20 mouse cellular contexts compared by ENCODE assay signal in the genomic region with DNA sequence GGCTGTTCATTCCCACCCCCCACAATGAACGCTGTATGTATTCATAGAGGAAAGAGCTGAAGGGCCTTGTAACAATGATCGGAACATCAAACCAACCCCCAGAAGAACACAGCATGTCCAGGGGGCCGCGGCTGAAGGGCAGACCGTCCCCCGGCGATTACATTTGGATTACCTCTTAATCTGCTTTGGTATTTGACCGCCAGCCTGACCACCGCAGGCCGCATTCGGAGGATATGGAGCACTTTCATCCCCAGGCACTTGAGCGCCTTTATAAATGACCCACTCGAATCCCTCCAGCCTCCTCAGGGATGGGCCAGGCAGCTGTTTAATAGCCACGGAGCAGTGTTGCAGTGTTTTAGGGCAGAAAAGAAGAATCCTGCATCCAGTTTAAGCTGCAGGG. TPM values are rescaled to one million over a fixed set of nuclear protein-coding genes. Genes with fewer than 3 reads are reported as not detected.
DNase-seq lines count a peak whose midpoint lies in the region; ATAC-seq lines count a peak whose summit lies in the region.
"Had no signal": no experiment of that assay in that cellular context is flagged by ENCODE, and none has a peak within 500 bp of the region (broad histone marks: within the 10 kb centered on the region; RNA-seq: fewer than 3 reads in every experiment).

No protein-coding gene starts in this region.

- H3K9ac ChIP-seq in forebrain, embryonic 12.5 days = no peak overlapping the region
- H3K9ac ChIP-seq in forebrain, embryonic 16.5 days (replicated peaks; ENCODE audit: low read depth, low read length) = no peak overlapping the region
- no peak overlapping the region for H3K9ac ChIP-seq in midbrain, embryonic 11.5 days (ENCODE audit: low read length)
- H3K9ac ChIP-seq in midbrain, embryonic 16.5 days (ENCODE audit: low read depth, low read length) = no peak overlapping the region
- H3K9ac ChIP-seq in embryonic facial prominence, embryonic 14.5 days (ENCODE audit: low read depth, low read length) = peak overlapping the region; percentile 21; the same call in 1 of the 2 replicates
- H3K9ac ChIP-seq in intestine, embryonic 15.5 days = no peak overlapping the region
- H3K9ac ChIP-seq in intestine, embryonic 16.5 days (ENCODE audit: low read depth, low read length) = no peak overlapping the region
- H3K9ac ChIP-seq: liver, embryonic 14.5 days had no signal

- peak overlapping the region; percentile 19; the same call in 1 of the 2 replicates for H3K4me2 ChIP-seq in forebrain, embryonic 12.5 days
- H3K4me2 ChIP-seq in forebrain, embryonic 16.5 days (ENCODE audit: low read length) = no peak overlapping the region
- H3K4me2 ChIP-seq in midbrain, embryonic 11.5 days = no peak overlapping the region
- H3K4me2 ChIP-seq in midbrain, embryonic 16.5 days (ENCODE audit: low read length) = no peak overlapping the region
- H3K4me2 ChIP-seq in embryonic facial prominence, embryonic 14.5 days (ENCODE audit: low read depth, low read length) = no peak overlapping the region
- no peak overlapping the region for H3K4me2 ChIP-seq in intestine, embryonic 15.5 days (replicated peaks)
- no peak overlapping the region for H3K4me2 ChIP-seq in intestine, embryonic 16.5 days (ENCODE audit: low read depth, low read length)

- WGBS in forebrain, embryonic 12.5 days = 6% methylated on average over 14 of the region's 14 CpGs
- WGBS in forebrain, embryonic 16.5 days = 11% methylated on average over 14 of the region's 14 CpGs
- WGBS in midbrain, embryonic 11.5 days = 10% methylated on average over 14 of the region's 14 CpGs
- WGBS in midbrain, embryonic 16.5 days = 13% methylated on average over 14 of the region's 14 CpGs
- WGBS in embryonic facial prominence, embryonic 14.5 days = 29% methylated on average over 14 of the region's 14 CpGs
- 44% methylated on average over 14 of the region's 14 CpGs for WGBS in intestine, embryonic 15.5 days
- 53% methylated on average over 14 of the region's 14 CpGs for WGBS in intestine, embryonic 16.5 days

- DNase-seq in midbrain, embryonic 11.5 days (ENCODE audit: low spot score, missing footprints) = peak; percentile 89
- DNase-seq in embryonic facial prominence, embryonic 14.5 days (ENCODE audit: low spot score) = no peak
- peak; percentile 30 for DNase-seq in retina, embryonic 14.5 days (ENCODE audit: low spot score)
- DNase-seq: adrenal gland, postnatal 25 days; cerebellum, adult 18-20 months; cerebellum, postnatal 36 days; gastrocnemius, postnatal 25 days; heart, postnatal 14 days; spleen, adult 18-20 months; thymus, postnatal 14 days had no signal

- peaks cover 75% of the 10 kb centered on the region for H3K27me3 ChIP-seq in forebrain, embryonic 12.5 days
- no peaks in the 10 kb centered on the region for H3K27me3 ChIP-seq in forebrain, embryonic 16.5 days (replicated peaks; ENCODE audit: control insufficient read depth, insufficient read depth, low read length)
- peaks cover 90% of the 10 kb centered on the region for H3K27me3 ChIP-seq in midbrain, embryonic 11.5 days (ENCODE audit: control insufficient read depth, insufficient read depth, low read length)
- H3K27me3 ChIP-seq in midbrain, embryonic 16.5 days (ENCODE audit: control insufficient read depth, insufficient read depth, low read depth, low read length) = peaks cover 41% of the 10 kb centered on the region
- no peaks in the 10 kb centered on the region for H3K27me3 ChIP-seq in embryonic facial prominence, embryonic 14.5 days (replicated peaks; ENCODE audit: control insufficient read depth, insufficient read depth, low read length)
- no peaks in the 10 kb centered on the region for H3K27me3 ChIP-seq in intestine, embryonic 15.5 days (replicated peaks)
- no peaks in the 10 kb centered on the region for H3K27me3 ChIP-seq in intestine, embryonic 16.5 days (replicated peaks; ENCODE audit: control insufficient read depth, insufficient read depth, low read length)
- H3K27me3 ChIP-seq: Patski had no signal

- H3K9me3 ChIP-seq in forebrain, embryonic 12.5 days = no peaks in the 10 kb centered on the region
- no peaks in the 10 kb centered on the region for H3K9me3 ChIP-seq in forebrain, embryonic 16.5 days (ENCODE audit: control insufficient read depth, low read length)
- H3K9me3 ChIP-seq in midbrain, embryonic 11.5 days (ENCODE audit: control insufficient read depth, low read length) = no peaks in the 10 kb centered on the region
- no peaks in the 10 kb centered on the region for H3K9me3 ChIP-seq in midbrain, embryonic 16.5 days (replicated peaks; ENCODE audit: control insufficient read depth, low read length, poor library complexity, severe bottlenecking)
- H3K9me3 ChIP-seq in embryonic facial prominence, embryonic 14.5 days (ENCODE audit: control insufficient read depth, low read length) = no peaks in the 10 kb centered on the region
- no peaks in the 10 kb centered on the region for H3K9me3 ChIP-seq in intestine, embryonic 15.5 days
- H3K9me3 ChIP-seq in intestine, embryonic 16.5 days (ENCODE audit: control insufficient read depth, low read length) = no peaks in the 10 kb centered on the region

- H3K4me3 ChIP-seq in forebrain, embryonic 12.5 days (replicated peaks) = no peak overlapping the region
- H3K4me3 ChIP-seq in forebrain, embryonic 16.5 days (replicated peaks; ENCODE audit: low read length) = no peak overlapping the region
- H3K4me3 ChIP-seq in midbrain, embryonic 11.5 days (ENCODE audit: low read depth, low read length) = no peak overlapping the region
- no peak overlapping the region for H3K4me3 ChIP-seq in midbrain, embryonic 16.5 days (ENCODE audit: low read depth, low read length)
- no peak overlapping the region for H3K4me3 ChIP-seq in embryonic facial prominence, embryonic 14.5 days (ENCODE audit: low read depth, low read length)
- H3K4me3 ChIP-seq in intestine, embryonic 15.5 days (replicated peaks) = no peak overlapping the region
- H3K4me3 ChIP-seq in intestine, embryonic 16.5 days (ENCODE audit: low read length) = no peak overlapping the region
- H3K4me3 ChIP-seq: layer of hippocampus, adult 2 months had no signal

- peaks cover 7% of the 10 kb centered on the region for H3K36me3 ChIP-seq in forebrain, embryonic 12.5 days (replicated peaks)
- no peaks in the 10 kb centered on the region; the same call in 1 of the 2 replicates for H3K36me3 ChIP-seq in forebrain, embryonic 16.5 days (ENCODE audit: control insufficient read depth, insufficient read depth)
- H3K36me3 ChIP-seq in midbrain, embryonic 11.5 days (ENCODE audit: control insufficient read depth, insufficient read depth, low read length) = peaks cover 3% of the 10 kb centered on the region; the same call in 1 of the 2 replicates
- H3K36me3 ChIP-seq in midbrain, embryonic 16.5 days (ENCODE audit: control insufficient read depth, insufficient read depth, low read length) = peaks cover 3% of the 10 kb centered on the region; the same call in 1 of the 2 replicates
- 0 out of 2 replicates have a peak, but pooled peaks cover 9% of the 10 kb centered on the region for H3K36me3 ChIP-seq in embryonic facial prominence, embryonic 14.5 days (ENCODE audit: control insufficient read depth, insufficient read depth, low read length)
- H3K36me3 ChIP-seq in intestine, embryonic 15.5 days = no peaks in the 10 kb centered on the region
- H3K36me3 ChIP-seq in intestine, embryonic 16.5 days (ENCODE audit: control insufficient read depth, insufficient read depth, low read length) = no peaks in the 10 kb centered on the region

- 0 out of 2 replicates have a peak overlapping the region, but pooled peaks have one; percentile 42 for H3K27ac ChIP-seq in forebrain, embryonic 12.5 days
- no peak overlapping the region for H3K27ac ChIP-seq in forebrain, embryonic 16.5 days (ENCODE audit: low read length)
- no peak overlapping the region for H3K27ac ChIP-seq in midbrain, embryonic 11.5 days (ENCODE audit: low read depth, low read length)
- no peak overlapping the region for H3K27ac ChIP-seq in midbrain, embryonic 16.5 days (ENCODE audit: low read length)
- no peak overlapping the region for H3K27ac ChIP-seq in embryonic facial prominence, embryonic 14.5 days (replicated peaks; ENCODE audit: low read depth, low read length)
- H3K27ac ChIP-seq in intestine, embryonic 15.5 days = no peak overlapping the region
- no peak overlapping the region for H3K27ac ChIP-seq in intestine, embryonic 16.5 days (ENCODE audit: low read length)
- H3K27ac ChIP-seq: layer of hippocampus, adult 2 months; liver, embryonic 14.5 days had no signal

- peaks cover 33% of the 10 kb centered on the region for H3K4me1 ChIP-seq in forebrain, embryonic 12.5 days
- H3K4me1 ChIP-seq in forebrain, embryonic 16.5 days (replicated peaks; ENCODE audit: control insufficient read depth, insufficient read depth, low read length) = peaks cover 7% of the 10 kb centered on the region
- H3K4me1 ChIP-seq in midbrain, embryonic 11.5 days (ENCODE audit: control insufficient read depth, insufficient read depth, low read length) = peaks cover 10% of the 10 kb centered on the region
- 0 out of 2 replicates have a peak, but pooled peaks cover 2% of the 10 kb centered on the region for H3K4me1 ChIP-seq in midbrain, embryonic 16.5 days (ENCODE audit: control insufficient read depth, insufficient read depth, low read length)
- H3K4me1 ChIP-seq in embryonic facial prominence, embryonic 14.5 days (ENCODE audit: control insufficient read depth, insufficient read depth, low read length) = peaks cover 15% of the 10 kb centered on the region
- peaks cover 9% of the 10 kb centered on the region for H3K4me1 ChIP-seq in intestine, embryonic 15.5 days (replicated peaks)
- 0 out of 2 replicates have a peak, but pooled peaks cover 3% of the 10 kb centered on the region for H3K4me1 ChIP-seq in intestine, embryonic 16.5 days (ENCODE audit: control insufficient read depth, insufficient read depth, low read length)

- no peak for ATAC-seq in forebrain, embryonic 12.5 days (ENCODE audit: low FRiP score)
- no peak for ATAC-seq in forebrain, embryonic 16.5 days
- ATAC-seq in midbrain, embryonic 11.5 days (ENCODE audit: low FRiP score) = no peak
- ATAC-seq in midbrain, embryonic 16.5 days = no peak
- no peak for ATAC-seq in embryonic facial prominence, embryonic 14.5 days (ENCODE audit: low read depth)
- ATAC-seq in intestine, embryonic 15.5 days = no peak
- no peak for ATAC-seq in intestine, embryonic 16.5 days
- ATAC-seq: activated CD4-positive, CD25-positive, alpha-beta regulatory T cell, adult 4 months; inflammation-experienced regulatory T-cells, adult 6 months; Patski had no signal

RNA-seq across cellular contexts. Expression of a gene that starts 7.0 kb away (rescaled TPM):
- 45.5 and 47.1 TPM in 2 replicates for polyA plus RNA-seq in forebrain, embryonic 12.5 days (2016; fragmentation: Nextera tagmentation; extraction: Ambion mirVana)
- 41.4 and 44.0 TPM in 2 replicates for polyA plus RNA-seq in forebrain, embryonic 16.5 days (2015; fragmentation: Nextera tagmentation; extraction: Ambion mirVana)
- 47.7 and 54.3 TPM in 2 replicates for polyA plus RNA-seq in midbrain, embryonic 11.5 days (2014; fragmentation: Nextera tagmentation; extraction: Ambion mirVana)
- polyA plus RNA-seq in midbrain, embryonic 16.5 days (2015; fragmentation: Nextera tagmentation; extraction: Ambion mirVana) = 66.9 and 75.8 TPM in 2 replicates
- polyA plus RNA-seq in embryonic facial prominence, embryonic 14.5 days (2014; fragmentation: Nextera tagmentation; extraction: Ambion mirVana) = 40.9 and 44.8 TPM in 2 replicates
- polyA plus RNA-seq in intestine, embryonic 15.5 days (2015; fragmentation: Nextera tagmentation; extraction: Ambion mirVana) = 36.2 and 38.2 TPM in 2 replicates
- polyA plus RNA-seq in intestine, embryonic 16.5 days (2015; fragmentation: Nextera tagmentation; extraction: Ambion mirVana) = 30.4 and 34.6 TPM in 2 replicates

RNA-seq across cellular contexts. Expression of a gene that starts 7.0 kb away (rescaled TPM):
- polyA plus RNA-seq in forebrain, embryonic 12.5 days (2016; fragmentation: Nextera tagmentation; extraction: Ambion mirVana) = 18.1 and 18.2 TPM in 2 replicates
- 12.8 and 14.6 TPM in 2 replicates for polyA plus RNA-seq in forebrain, embryonic 16.5 days (2015; fragmentation: Nextera tagmentation; extraction: Ambion mirVana)
- 14.3 and 16.5 TPM in 2 replicates for polyA plus RNA-seq in midbrain, embryonic 11.5 days (2014; fragmentation: Nextera tagmentation; extraction: Ambion mirVana)
- polyA plus RNA-seq in midbrain, embryonic 16.5 days (2015; fragmentation: Nextera tagmentation; extraction: Ambion mirVana) = 12.7 and 13.3 TPM in 2 replicates
- polyA plus RNA-seq in embryonic facial prominence, embryonic 14.5 days (2014; fragmentation: Nextera tagmentation; extraction: Ambion mirVana) = 11.1 and 12.2 TPM in 2 replicates
- polyA plus RNA-seq in intestine, embryonic 15.5 days (2015; fragmentation: Nextera tagmentation; extraction: Ambion mirVana) = 13.3 and 14.0 TPM in 2 replicates
- 14.5 and 14.7 TPM in 2 replicates for polyA plus RNA-seq in intestine, embryonic 16.5 days (2015; fragmentation: Nextera tagmentation; extraction: Ambion mirVana)
